Mouse (Mus musculus) heart, embryonic 10.5 days (tissue): ENCODE data around the gene Olfr372. TPM values are rescaled to one million over a fixed set of nuclear protein-coding genes. Genes with fewer than 3 reads are reported as not detected.
"Not testable (repeated sequence)": the region's sequence is repeated elsewhere in the genome, so short reads cannot be mapped to it uniquely, and the experiment has no call there.

Experiments
- DNase-seq: peaks from one replicate; pipeline ENCODE4 v3.0.0-alpha.2; 2017; ENCODE audit warnings: low spot score
- H3K27ac ChIP-seq: fragments of 300-500 bp; sonication (generic); 2 replicates; pipeline ENCODE4 v1.5.1; 2016; ENCODE audit warnings: mild to moderate bottlenecking
- H3K27me3 ChIP-seq: fragments of 300-500 bp; sonication (generic); 2 replicates; pipeline ENCODE4 v1.6.1; 2016; ENCODE audit warnings: mild to moderate bottlenecking; ENCODE audit not compliant: poor library complexity, insufficient read depth, severe bottlenecking
- H3K36me3 ChIP-seq: fragments of 300-500 bp; sonication (generic); 2 replicates; pipeline ENCODE4 v1.6.1; 2016; ENCODE audit warnings: mild to moderate bottlenecking, moderate library complexity
- H3K4me1 ChIP-seq: fragments of 300-500 bp; sonication (generic); 2 replicates; pipeline ENCODE4 v1.6.1; 2016; ENCODE audit warnings: mild to moderate bottlenecking
- H3K4me3 ChIP-seq: fragments of 300-500 bp; sonication (generic); 2 replicates; pipeline ENCODE4 v1.5.1; 2016; ENCODE audit warnings: mild to moderate bottlenecking, moderate library complexity
- H3K9me3 ChIP-seq: fragments of 300-500 bp; sonication (generic); 2 replicates; pipeline ENCODE4 v1.6.1; 2016; ENCODE audit warnings: mild to moderate bottlenecking, moderate library complexity
- WGBS: fragments of 180-500 bp; shearing (Covaris S2); methylation state at CpG from one replicate; pipeline ENCODE4 v1.1.7; 2016; 5-methylcytosine and 5-hydroxymethylcytosine counted together
- polyA plus RNA-seq: library from polyadenylated mRNA; unstranded; fragments of >200 nt; fragmentation: Nextera tagmentation; extraction: Ambion mirVana; gene quantifications from 2 replicates; pipeline ENCODE4 v1.2.1, GENCODE M21; 2016

Olfr372 gene
- polyA plus RNA-seq: not detected in 2 replicates

DNA sequence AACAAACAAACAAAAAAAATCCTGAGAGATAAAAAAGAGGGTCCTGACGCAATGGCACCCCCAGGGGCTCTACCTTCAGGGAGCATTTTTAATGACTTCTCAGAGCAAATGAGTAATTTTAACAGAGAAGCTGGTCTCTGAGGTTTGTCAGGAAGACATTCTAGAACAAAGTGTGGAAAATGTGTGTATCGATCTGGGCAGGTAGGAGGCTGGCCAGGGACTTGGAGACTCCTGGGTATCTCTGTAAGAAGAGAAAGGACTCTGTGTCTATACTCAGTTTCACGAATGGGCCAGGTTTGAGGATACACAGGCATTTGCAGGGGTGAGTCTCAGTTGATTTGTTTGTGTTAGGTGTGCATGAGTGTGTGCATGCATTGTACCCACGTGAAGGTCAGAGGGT is at the start of gene Olfr372:
Olfr372 (plus strand) TSS at position 301 of the 400 bp plus-strand sequence.
- not testable (repeated sequence) for H3K4me3 ChIP-seq, H3K36me3 ChIP-seq, DNase-seq, H3K27ac ChIP-seq, H3K4me1 ChIP-seq, H3K9me3 ChIP-seq, H3K27me3 ChIP-seq
- WGBS: 73% methylated on average over 4 of the region's 4 CpGs

- no peak overlapping the region for H3K4me3 ChIP-seq
- H3K9me3 ChIP-seq: no peaks in the 10 kb centered on the region
- H3K4me1 ChIP-seq: no peaks in the 10 kb centered on the region
- DNase-seq: no peak
- no peaks in the 10 kb centered on the region for H3K36me3 ChIP-seq
- H3K27me3 ChIP-seq: no peaks in the 10 kb centered on the region
- no peak overlapping the region for H3K27ac ChIP-seq
- WGBS: 33% methylated on average over 1 of the region's 1 CpGs
Measured at GRCm38 (mm10) chr8:71999434-71999833, 41.6 kb upstream of the Olfr372 start.

GRCm38 (mm10) chr8:72000223-72000622 is 40.8 kb upstream of the Olfr372 start:
- Histone ChIP-seq H3K4me3 (no peak overlapping the region), H3K9me3 (no peaks in the 10 kb centered on the region), H3K36me3 (no peaks in the 10 kb centered on the region), H3K4me1 (no peaks in the 10 kb centered on the region), H3K27me3 (no peaks in the 10 kb centered on the region), H3K27ac (no peak overlapping the region)
- 52% methylated on average over 3 of the region's 3 CpGs for WGBS
- DNase-seq: no peak

- no peaks in the 10 kb centered on the region for H3K27me3 ChIP-seq
- H3K4me3 ChIP-seq: no peak overlapping the region
- H3K36me3 ChIP-seq: no peaks in the 10 kb centered on the region
- H3K27ac ChIP-seq: no peak overlapping the region
- no peaks in the 10 kb centered on the region for H3K4me1 ChIP-seq
- no peaks in the 10 kb centered on the region for H3K9me3 ChIP-seq
- no peak for DNase-seq
Measured at GRCm38 (mm10) chr8:72002942-72003341, 38.1 kb upstream of the Olfr372 start.

GRCm38 (mm10) chr8:72005912-72006311 is 35.1 kb upstream of the Olfr372 start:
- H3K4me1 ChIP-seq: no peaks in the 10 kb centered on the region
- H3K36me3 ChIP-seq: no peaks in the 10 kb centered on the region
- H3K4me3 ChIP-seq: no peak overlapping the region
- no peak overlapping the region for H3K27ac ChIP-seq
- DNase-seq: no peak
- H3K27me3 ChIP-seq: no peaks in the 10 kb centered on the region
- no peaks in the 10 kb centered on the region for H3K9me3 ChIP-seq
- WGBS: 73% methylated on average over 3 of the region's 3 CpGs

DNA sequence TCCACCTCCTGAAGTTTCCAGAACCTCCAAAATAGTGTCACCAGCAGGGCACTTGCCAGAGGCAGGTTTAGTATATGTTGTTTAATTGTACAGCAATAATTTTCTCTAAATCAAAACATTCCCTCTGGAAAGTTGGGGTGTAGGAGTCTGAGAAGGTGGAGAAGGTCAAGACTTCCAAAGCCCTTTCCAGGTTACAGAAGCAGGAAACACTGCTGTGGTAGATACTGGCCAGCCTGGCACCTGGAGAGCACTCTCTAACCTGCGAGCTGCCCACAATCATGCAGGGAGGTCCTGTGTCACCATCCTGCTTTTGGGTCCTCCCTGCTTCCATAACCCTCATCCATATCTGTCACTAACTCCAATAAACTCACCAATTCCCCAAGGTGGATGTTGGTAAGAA is 34.3 kb upstream of the Olfr372 start:
- no peaks in the 10 kb centered on the region for H3K36me3 ChIP-seq
- H3K27ac ChIP-seq: no peak overlapping the region
- no peak overlapping the region for H3K4me3 ChIP-seq
- DNase-seq: no peak
- no peaks in the 10 kb centered on the region for H3K27me3 ChIP-seq
- H3K4me1 ChIP-seq: no peaks in the 10 kb centered on the region
- H3K9me3 ChIP-seq: no peaks in the 10 kb centered on the region
- WGBS: 72% methylated on average over 1 of the region's 1 CpGs

GRCm38 (mm10) chr8:72008134-72008641 is 32.8 kb upstream of the Olfr372 start:
- 68% methylated on average over 3 of the region's 3 CpGs for WGBS
- Histone ChIP-seq H3K27me3 (no peaks in the 10 kb centered on the region), H3K4me3 (no peak overlapping the region), H3K27ac (no peak overlapping the region), H3K4me1 (no peaks in the 10 kb centered on the region), H3K9me3 (no peaks in the 10 kb centered on the region), H3K36me3 (no peaks in the 10 kb centered on the region)
- no peak for DNase-seq

- Histone ChIP-seq H3K9me3 (no peaks in the 10 kb centered on the region), H3K4me3 (no peak within 1 kb of the TSS), H3K4me1 (no peaks in the 10 kb centered on the region), H3K36me3 (no peaks in the 10 kb centered on the region), H3K27me3 (no peaks in the 10 kb centered on the region), H3K27ac (no peak within 1 kb of the TSS)
- WGBS: 63% methylated on average over 3 of the region's 3 CpGs
- DNase-seq: no peak
Measured at GRCm38 (mm10) chr8:72009473-72009872, 31.5 kb upstream of the Olfr372 start, which contains the start of gene Cyp4f18. Cyp4f18 (minus strand) TSS chr8:72009626.

DNA sequence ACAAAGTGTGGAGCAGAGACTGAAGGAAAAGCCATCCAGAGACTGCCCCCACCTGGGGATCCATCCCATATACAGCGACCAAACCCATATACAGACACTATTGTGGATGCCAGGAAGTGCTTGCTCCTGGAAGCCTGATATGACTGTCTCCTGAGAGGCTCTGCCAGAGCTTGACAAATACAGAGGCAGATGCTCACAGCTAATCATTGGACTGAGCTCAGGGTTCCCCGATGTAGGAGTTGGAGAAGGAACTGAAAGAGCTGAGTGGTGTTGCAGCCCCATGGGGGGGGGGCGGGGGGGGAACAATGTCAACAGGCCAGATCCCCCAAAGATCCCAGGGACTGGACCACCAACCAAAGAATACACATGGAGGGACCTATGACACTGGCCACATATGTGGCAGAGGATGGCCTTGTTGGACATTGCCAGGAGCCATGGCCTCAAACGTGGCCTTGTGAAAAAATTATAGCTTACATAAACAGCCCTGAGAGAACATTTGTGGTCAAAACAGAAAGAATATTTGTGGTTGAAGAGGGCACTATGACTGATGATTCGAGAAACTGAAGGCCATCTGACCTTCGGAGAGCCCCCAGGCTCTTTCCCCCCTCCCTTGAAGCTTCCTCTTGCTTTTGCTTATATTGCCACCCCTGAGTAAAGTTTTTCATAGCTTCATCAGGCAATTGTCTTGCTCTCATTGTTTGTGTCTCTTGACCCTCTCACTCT is 27.4 kb upstream of the Olfr372 start:
- not testable (repeated sequence) for H3K9me3 ChIP-seq

GRCm38 (mm10) chr8:72017339-72017738 is 23.7 kb upstream of the Olfr372 start:
- DNase-seq, H3K27me3 ChIP-seq, H3K27ac ChIP-seq, H3K36me3 ChIP-seq, H3K9me3 ChIP-seq, H3K4me3 ChIP-seq, H3K4me1 ChIP-seq: not testable (repeated sequence)
- WGBS: 64% methylated on average over 2 of the region's 2 CpGs

More for the DNA sequence above, 27.4 kb upstream of the Olfr372 start:
- WGBS: 66% methylated on average over 6 of the region's 6 CpGs
- not testable (repeated sequence) for H3K4me3 ChIP-seq, H3K36me3 ChIP-seq, DNase-seq, H3K4me1 ChIP-seq, H3K27me3 ChIP-seq, H3K27ac ChIP-seq

- no peak for DNase-seq
- 62% methylated on average over 2 of the region's 2 CpGs for WGBS
- Histone ChIP-seq H3K27ac (no peak overlapping the region), H3K9me3 (no peaks in the 10 kb centered on the region), H3K27me3 (no peaks in the 10 kb centered on the region), H3K36me3 (no peaks in the 10 kb centered on the region), H3K4me3 (no peak overlapping the region), H3K4me1 (no peaks in the 10 kb centered on the region)
Measured at GRCm38 (mm10) chr8:72018141-72018540, 22.9 kb upstream of the Olfr372 start.

- H3K9me3 ChIP-seq, H3K4me3 ChIP-seq, DNase-seq, H3K36me3 ChIP-seq, H3K4me1 ChIP-seq, H3K27me3 ChIP-seq, H3K27ac ChIP-seq: not testable (repeated sequence)
- 78% methylated on average over 1 of the region's 1 CpGs for WGBS
Measured at GRCm38 (mm10) chr8:72019022-72019421, 22.0 kb upstream of the Olfr372 start.

DNA sequence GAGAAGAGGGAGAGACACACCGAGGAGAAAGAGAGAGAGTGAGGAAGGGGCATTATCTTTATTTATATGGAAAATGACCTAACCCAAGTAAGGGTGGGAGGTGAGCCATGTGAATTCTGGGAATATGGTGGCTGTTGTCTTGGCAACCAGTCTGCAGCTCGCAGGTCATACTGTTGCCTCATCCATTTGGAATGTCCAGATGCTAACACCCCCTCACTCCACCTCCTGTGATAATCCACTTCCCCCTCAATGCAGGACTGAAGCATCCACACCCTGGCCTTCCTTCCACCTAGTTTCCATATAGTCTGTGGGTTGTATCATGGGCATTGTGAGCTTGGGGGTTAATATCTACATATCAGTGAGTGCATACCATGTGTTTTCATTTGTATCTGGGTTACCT is 21.2 kb upstream of the Olfr372 start:
- H3K27ac ChIP-seq: no peak overlapping the region
- no peaks in the 10 kb centered on the region for H3K36me3 ChIP-seq
- H3K9me3 ChIP-seq: no peaks in the 10 kb centered on the region
- H3K27me3 ChIP-seq: no peaks in the 10 kb centered on the region
- H3K4me3 ChIP-seq: no peak overlapping the region
- 31% methylated on average over 2 of the region's 2 CpGs for WGBS
- no peak for DNase-seq
- H3K4me1 ChIP-seq: no peaks in the 10 kb centered on the region

DNA sequence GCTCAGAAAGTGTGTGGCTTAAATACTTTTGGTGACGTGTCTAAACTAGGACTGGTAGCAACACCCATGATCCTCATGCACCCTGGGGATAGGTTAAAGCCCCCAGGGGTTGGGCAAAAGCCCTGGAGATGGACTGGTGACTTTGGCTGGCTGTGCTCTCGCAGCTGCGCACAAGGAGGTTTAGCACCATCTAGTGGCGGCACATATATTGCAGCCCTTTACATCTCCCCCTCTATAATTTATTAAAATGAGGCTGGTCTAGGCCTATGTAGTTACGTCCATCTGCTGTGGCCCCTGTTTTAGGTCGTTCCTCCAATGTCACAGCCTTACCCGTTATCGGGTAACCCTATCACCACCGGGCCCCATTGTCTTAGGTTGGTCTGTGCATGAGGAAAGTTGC is 16.1 kb upstream of the Olfr372 start:
- H3K4me1 ChIP-seq, H3K9me3 ChIP-seq, H3K36me3 ChIP-seq, H3K27me3 ChIP-seq, H3K27ac ChIP-seq, DNase-seq, H3K4me3 ChIP-seq: not testable (repeated sequence)
- 7% methylated on average over 5 of the region's 9 CpGs for WGBS
